Mouse (Mus musculus): Measurements from ENCODE around the gene Rapgef1. TPM values are rescaled to one million over a fixed set of nuclear protein-coding genes. Genes with fewer than 3 reads are reported as not detected.

Gene Rapgef1
- total RNA-seq, 1 experiment: 48.5 TPM

DNA sequence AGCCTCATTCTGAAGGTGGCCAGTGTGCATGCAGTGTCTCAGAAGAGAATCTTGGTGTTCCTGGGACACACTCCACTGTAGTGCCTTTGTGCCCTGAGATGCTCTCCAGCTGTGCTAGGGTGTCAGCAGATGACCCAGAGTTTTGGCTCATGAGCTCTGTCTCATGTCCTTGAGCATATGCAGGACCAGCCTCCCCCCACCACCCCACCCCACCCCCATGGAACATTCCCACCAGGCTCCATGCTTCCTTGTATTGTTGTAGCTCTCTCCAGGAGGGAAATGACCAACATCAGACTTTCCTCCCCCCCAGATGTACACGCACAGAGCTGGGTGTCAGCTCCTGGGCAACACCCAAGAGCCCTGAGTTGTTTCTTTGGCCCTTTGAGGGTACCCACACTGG lies 19.9 kb downstream of the Rapgef1 start:
- Histone ChIP-seq H3K4me1 (ENCODE audit: control insufficient read depth in 2 of 2, insufficient read depth in 2 of 2, low read length in 2 of 2, poor library complexity in 1 of 2) (peaks cover 16 to 44% of the 10 kb centered on the region in 2 experiments; a peak in 3 of 4 replicates), H3K9me3 (ENCODE audit: control insufficient read depth, insufficient read depth, low read depth, low read length) (no peaks in the 10 kb centered on the region), H3K36me3 (ENCODE audit: control insufficient read depth, insufficient read depth, low read length, poor library complexity, severe bottlenecking) (no peaks in the 10 kb centered on the region; the same call in 1 of the 2 replicates), H3K27ac (ENCODE audit: insufficient read depth, low read depth, low read length, poor library complexity, severe bottlenecking) (no peak overlapping the region), H3K4me3 (ENCODE audit: insufficient read depth in 1 of 2, low read depth in 1 of 2, low read length in 2 of 2, poor library complexity in 1 of 2, severe bottlenecking in 1 of 2) (no peak overlapping the region), H3K9ac (ENCODE audit: insufficient read depth, low read depth, low read length, poor library complexity, severe bottlenecking) (no peak overlapping the region)
- in situ Hi-C loops (cut with MboI; ENCODE audit: low sequenced_read_pairs in 2 of 2, unreplicated experiment in 2 of 2): no loop called here
- no peak for TF ChIP-seq HCFC1 (IDR thresholded peaks at IDR 0.05; ENCODE audit: borderline replicate concordance, insufficient read depth, low read length)
- no peak for TF ChIP-seq ZNF384 (IDR thresholded peaks at IDR 0.05; ENCODE audit: low read depth, low read length)
- no peak for TF ChIP-seq ZC3H11A (IDR thresholded peaks at IDR 0.05; ENCODE audit: borderline replicate concordance, low read depth, low read length)
- no peak for TF ChIP-seq CHD2 (IDR thresholded peaks at IDR 0.05; ENCODE audit: low read depth, low read length)
- TF ChIP-seq MAFK (IDR thresholded peaks at IDR 0.05; ENCODE audit: insufficient read depth, low read depth, low read length): no peak
- no peak for DNase-seq (ENCODE audit: low read depth, low spot score)

DNA sequence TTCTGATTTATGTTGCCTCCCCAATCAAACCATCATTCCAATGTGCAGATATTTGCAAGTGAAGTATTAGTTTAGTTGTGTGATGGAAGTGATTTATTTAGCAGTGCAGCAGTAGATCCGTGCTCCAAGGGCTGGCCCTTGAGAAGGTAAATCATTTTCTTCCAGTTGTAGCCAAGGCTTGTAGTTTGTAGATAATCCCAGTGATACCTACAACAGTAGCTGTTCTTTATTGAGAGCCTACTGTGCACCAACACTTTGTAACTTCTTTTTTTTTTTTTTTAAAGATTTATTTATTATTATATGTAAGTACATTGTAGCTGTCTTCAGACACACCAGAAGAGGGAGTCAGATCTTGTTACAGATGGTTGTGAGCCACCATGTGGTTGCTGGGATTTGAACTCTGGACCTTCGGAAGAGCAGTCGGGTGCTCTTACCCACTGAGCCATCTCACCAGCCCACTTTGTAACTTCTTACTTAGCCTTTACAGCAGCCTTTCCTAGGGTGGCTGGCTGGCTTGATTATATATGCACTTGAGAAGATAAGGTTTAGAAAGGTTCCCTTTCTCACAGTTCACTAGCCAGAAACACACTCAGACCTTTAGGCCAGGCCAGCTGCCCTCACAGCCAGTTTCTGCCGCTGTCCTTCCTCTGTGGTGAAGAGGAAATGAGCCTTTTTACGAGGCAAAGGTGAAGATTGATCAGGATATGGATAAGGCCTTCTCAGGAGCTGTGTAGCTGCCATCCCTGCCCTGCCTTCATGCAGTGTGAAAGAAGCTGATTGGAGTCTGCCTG lies 20.6 kb downstream of the Rapgef1 start:
- TF ChIP-seq ZC3H11A (IDR thresholded peaks at IDR 0.05; ENCODE audit: borderline replicate concordance, low read depth, low read length) (no peak), MAFK (IDR thresholded peaks at IDR 0.05; ENCODE audit: insufficient read depth, low read depth, low read length) (no peak), HCFC1 (IDR thresholded peaks at IDR 0.05; ENCODE audit: borderline replicate concordance, insufficient read depth, low read length) (no peak), ZNF384 (IDR thresholded peaks at IDR 0.05; ENCODE audit: low read depth, low read length) (no peak), CHD2 (IDR thresholded peaks at IDR 0.05; ENCODE audit: low read depth, low read length) (no peak)
- no peak overlapping the region for H3K9ac ChIP-seq (ENCODE audit: insufficient read depth, low read depth, low read length, poor library complexity, severe bottlenecking)
- no peak overlapping the region for H3K4me3 ChIP-seq (ENCODE audit: insufficient read depth in 1 of 2, low read depth in 1 of 2, low read length in 2 of 2, poor library complexity in 1 of 2, severe bottlenecking in 1 of 2)
- no peaks in the 10 kb centered on the region for H3K9me3 ChIP-seq (ENCODE audit: control insufficient read depth, insufficient read depth, low read depth, low read length)
- H3K27ac ChIP-seq (ENCODE audit: insufficient read depth, low read depth, low read length, poor library complexity, severe bottlenecking): no peak overlapping the region
- DNase-seq (ENCODE audit: low read depth, low spot score): no peak
- in situ Hi-C loops (cut with MboI; ENCODE audit: low sequenced_read_pairs in 2 of 2, unreplicated experiment in 2 of 2): no loop called here
- peaks cover 19 to 49% of the 10 kb centered on the region in 2 experiments; a peak in 3 of 4 replicates for H3K4me1 ChIP-seq (ENCODE audit: control insufficient read depth in 2 of 2, insufficient read depth in 2 of 2, low read length in 2 of 2, poor library complexity in 1 of 2)
- H3K36me3 ChIP-seq (ENCODE audit: control insufficient read depth, insufficient read depth, low read length, poor library complexity, severe bottlenecking): peaks cover 3% of the 10 kb centered on the region

DNA sequence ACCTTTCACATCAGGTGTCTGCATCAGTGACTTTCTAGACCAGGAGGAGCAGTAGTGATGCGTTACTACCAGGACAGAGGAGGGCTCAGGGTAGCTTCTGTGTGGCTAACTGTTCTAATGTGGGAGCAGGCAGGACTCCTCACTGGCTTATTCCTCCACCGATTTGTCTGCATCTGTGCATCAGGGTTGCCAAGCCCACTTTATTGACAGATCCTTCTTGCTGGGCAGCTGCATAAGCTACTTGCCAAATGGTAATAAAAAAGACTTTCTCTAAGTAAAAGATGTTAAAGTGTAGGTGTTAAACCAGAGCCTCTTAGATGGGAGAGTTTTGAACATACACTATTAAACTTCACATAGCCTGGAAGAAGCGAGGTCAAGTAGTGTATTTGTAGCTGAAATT lies 22.2 kb downstream of the Rapgef1 start:
- Histone ChIP-seq H3K4me1 (ENCODE audit: control insufficient read depth in 2 of 2, insufficient read depth in 2 of 2, low read length in 2 of 2, poor library complexity in 1 of 2) (peaks cover 13 to 41% of the 10 kb centered on the region in 2 experiments; a peak in 3 of 4 replicates), H3K9me3 (ENCODE audit: control insufficient read depth, insufficient read depth, low read depth, low read length) (no peaks in the 10 kb centered on the region), H3K27ac (ENCODE audit: insufficient read depth, low read depth, low read length, poor library complexity, severe bottlenecking) (no peak overlapping the region), H3K9ac (ENCODE audit: insufficient read depth, low read depth, low read length, poor library complexity, severe bottlenecking) (no peak overlapping the region), H3K4me3 (ENCODE audit: insufficient read depth in 1 of 2, low read depth in 1 of 2, low read length in 2 of 2, poor library complexity in 1 of 2, severe bottlenecking in 1 of 2) (no peak overlapping the region), H3K36me3 (ENCODE audit: control insufficient read depth, insufficient read depth, low read length, poor library complexity, severe bottlenecking) (peaks cover 3% of the 10 kb centered on the region)
- no peak for TF ChIP-seq ZC3H11A (IDR thresholded peaks at IDR 0.05; ENCODE audit: borderline replicate concordance, low read depth, low read length)
- in situ Hi-C loops (cut with MboI; ENCODE audit: low sequenced_read_pairs in 2 of 2, unreplicated experiment in 2 of 2): no loop called here
- no peak for DNase-seq (ENCODE audit: low read depth, low spot score)

DNA sequence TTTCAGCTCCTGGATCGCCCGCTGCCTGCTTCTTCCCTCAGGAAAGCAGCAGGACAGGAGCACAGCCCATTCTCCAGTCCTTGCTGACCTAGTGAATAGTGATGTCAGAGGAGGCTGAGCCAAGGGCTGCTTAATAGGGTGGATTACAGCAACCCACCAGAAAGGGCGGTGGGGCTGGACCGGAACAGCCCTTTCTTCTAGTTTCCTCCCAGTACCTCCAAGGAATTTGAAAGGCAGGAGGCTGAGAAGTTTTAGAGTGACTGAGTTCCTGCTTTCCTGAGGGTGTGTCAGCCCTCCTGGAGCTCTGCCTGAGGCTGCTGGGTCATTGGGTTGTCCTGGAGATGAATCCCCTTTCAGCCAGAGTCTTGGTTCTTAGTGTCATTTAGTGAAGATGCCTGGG lies 23.9 kb downstream of the Rapgef1 start:
- in situ Hi-C loops (cut with MboI; ENCODE audit: low sequenced_read_pairs in 2 of 2, unreplicated experiment in 2 of 2): no loop called here
- peaks cover 3% of the 10 kb centered on the region for H3K36me3 ChIP-seq (ENCODE audit: control insufficient read depth, insufficient read depth, low read length, poor library complexity, severe bottlenecking)
- H3K9me3 ChIP-seq (ENCODE audit: control insufficient read depth, insufficient read depth, low read depth, low read length): no peaks in the 10 kb centered on the region
- peak overlapping the region; percentile 32; the same call in 1 of the 2 replicates for H3K9ac ChIP-seq (ENCODE audit: insufficient read depth, low read depth, low read length, poor library complexity, severe bottlenecking)
- H3K4me1 ChIP-seq (ENCODE audit: control insufficient read depth in 2 of 2, insufficient read depth in 2 of 2, low read length in 2 of 2, poor library complexity in 1 of 2): peaks cover 13 to 32% of the 10 kb centered on the region in 2 experiments; a peak in 3 of 4 replicates
- peak overlapping the region; percentile 87 for H3K27ac ChIP-seq (ENCODE audit: insufficient read depth, low read depth, low read length, poor library complexity, severe bottlenecking)
- no peak for DNase-seq (ENCODE audit: low read depth, low spot score)
- no peak for TF ChIP-seq ZNF384 (IDR thresholded peaks at IDR 0.05; ENCODE audit: low read depth, low read length)
- 0 out of 2 replicates have a peak, but pooled peaks have one; percentile 26 for TF ChIP-seq HCFC1 (IDR thresholded peaks at IDR 0.05; ENCODE audit: borderline replicate concordance, insufficient read depth, low read length)
- no peak for TF ChIP-seq ZC3H11A (IDR thresholded peaks at IDR 0.05; ENCODE audit: borderline replicate concordance, low read depth, low read length)
- H3K4me3 ChIP-seq (ENCODE audit: insufficient read depth in 1 of 2, low read depth in 1 of 2, low read length in 2 of 2, poor library complexity in 1 of 2, severe bottlenecking in 1 of 2): peak overlapping the region in 1 of 2 experiments; percentile 21; a peak in 3 of 4 replicates

Data from ES-E14 (cell line).